ENCODE assay signal across 18 mouse cellular contexts in the genomic region with DNA sequence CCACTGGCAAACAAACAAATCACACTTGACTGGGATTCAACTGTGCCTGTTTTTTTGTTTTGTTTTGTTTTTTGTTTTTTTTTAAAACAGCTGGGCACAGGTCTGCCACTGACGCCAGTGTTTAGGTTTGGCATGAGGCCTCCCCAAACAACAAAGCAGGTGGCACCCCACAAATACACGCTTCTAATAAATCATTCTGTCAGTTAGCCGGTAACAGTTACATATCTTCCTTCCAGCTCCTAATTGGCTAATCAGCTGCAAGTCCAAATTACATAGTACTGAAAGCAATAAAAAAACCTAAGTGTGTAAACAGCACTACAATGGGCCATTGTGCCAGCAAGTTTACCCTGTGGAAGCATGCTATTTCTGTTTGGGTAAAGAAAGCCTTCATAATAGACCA. TPM values are rescaled to one million over a fixed set of nuclear protein-coding genes. Genes with fewer than 3 reads are reported as not detected.
DNase-seq lines count a peak whose midpoint lies in the region; ATAC-seq lines count a peak whose summit lies in the region.
"Had no signal": no experiment of that assay in that cellular context is flagged by ENCODE, and none has a peak within 500 bp of the region (broad histone marks: within the 10 kb centered on the region; RNA-seq: fewer than 3 reads in every experiment).

No protein-coding gene starts in this region.

- H3K36me3 ChIP-seq in hindbrain, embryonic 12.5 days, result no peaks in the 10 kb centered on the region
- H3K36me3 ChIP-seq in hindbrain, embryonic 10.5 days, result no peaks in the 10 kb centered on the region; the same call in 1 of the 2 replicates
- H3K36me3 ChIP-seq in hindbrain, embryonic 14.5 days (replicated peaks; ENCODE audit: control insufficient read depth, insufficient read depth), result no peaks in the 10 kb centered on the region
- H3K36me3 ChIP-seq in heart, embryonic 11.5 days (ENCODE audit: control insufficient read depth, insufficient read depth, low read length), result no peaks in the 10 kb centered on the region
- H3K36me3 ChIP-seq: embryonic facial prominence, embryonic 15.5 days; midbrain, embryonic 10.5 days had no signal

- peaks cover 14% of the 10 kb centered on the region for H3K4me1 ChIP-seq in hindbrain, embryonic 12.5 days
- H3K4me1 ChIP-seq in hindbrain, embryonic 10.5 days (replicated peaks), result peaks cover 29% of the 10 kb centered on the region
- H3K4me1 ChIP-seq in hindbrain, embryonic 14.5 days (replicated peaks; ENCODE audit: control insufficient read depth, insufficient read depth, low read length), result 0 out of 2 replicates have a peak, but pooled peaks cover 3% of the 10 kb centered on the region
- H3K4me1 ChIP-seq in heart, embryonic 11.5 days (ENCODE audit: control insufficient read depth, insufficient read depth, low read length), result no peaks in the 10 kb centered on the region
- H3K4me1 ChIP-seq: embryonic facial prominence, embryonic 15.5 days had no signal

- H3K9me3 ChIP-seq in hindbrain, embryonic 12.5 days (replicated peaks), result no peaks in the 10 kb centered on the region
- peaks cover 3% of the 10 kb centered on the region; the same call in 1 of the 2 replicates for H3K9me3 ChIP-seq in hindbrain, embryonic 10.5 days
- no peaks in the 10 kb centered on the region for H3K9me3 ChIP-seq in hindbrain, embryonic 14.5 days (ENCODE audit: control insufficient read depth, low read length)
- no peaks in the 10 kb centered on the region for H3K9me3 ChIP-seq in heart, embryonic 11.5 days (replicated peaks; ENCODE audit: control insufficient read depth, low read length)
- H3K9me3 ChIP-seq: embryonic facial prominence, embryonic 15.5 days had no signal

- no peak overlapping the region for H3K4me3 ChIP-seq in hindbrain, embryonic 12.5 days
- no peak overlapping the region for H3K4me3 ChIP-seq in hindbrain, embryonic 10.5 days
- H3K4me3 ChIP-seq in hindbrain, embryonic 14.5 days (replicated peaks; ENCODE audit: low read length), result no peak overlapping the region
- no peak overlapping the region for H3K4me3 ChIP-seq in heart, embryonic 11.5 days (ENCODE audit: low read depth, low read length)
- H3K4me3 ChIP-seq: embryonic facial prominence, embryonic 15.5 days; midbrain, embryonic 10.5 days; myocyte had no signal

- ATAC-seq in hindbrain, embryonic 12.5 days (ENCODE audit: low FRiP score), result 0 out of 2 replicates have a peak, but pooled peaks have one; percentile 43
- ATAC-seq in hindbrain, embryonic 14.5 days (ENCODE audit: low FRiP score), result no peak
- ATAC-seq in heart, embryonic 11.5 days (replicated peaks; ENCODE audit: insufficient number of reproducible peaks, low FRiP score, low TSS enrichment), result no peak
- ATAC-seq: liver, postnatal 0 days; lung, postnatal 0 days; midbrain, embryonic 16.5 days had no signal

- no peak overlapping the region for H3K27ac ChIP-seq in hindbrain, embryonic 12.5 days
- H3K27ac ChIP-seq in hindbrain, embryonic 10.5 days, result no peak overlapping the region
- H3K27ac ChIP-seq in hindbrain, embryonic 14.5 days, result no peak overlapping the region; the same call in 1 of the 2 replicates
- H3K27ac ChIP-seq in heart, embryonic 11.5 days (ENCODE audit: low read depth, low read length), result no peak overlapping the region
- H3K27ac ChIP-seq: embryonic facial prominence, embryonic 15.5 days; kidney, postnatal 0 days had no signal

- H3K9ac ChIP-seq in hindbrain, embryonic 12.5 days, result no peak overlapping the region
- H3K9ac ChIP-seq in hindbrain, embryonic 14.5 days, result no peak overlapping the region
- no peak overlapping the region for H3K9ac ChIP-seq in heart, embryonic 11.5 days (ENCODE audit: low read depth, low read length)
- H3K9ac ChIP-seq: embryonic facial prominence, embryonic 15.5 days; liver, postnatal 0 days had no signal

- WGBS in hindbrain, embryonic 12.5 days, result 25% methylated on average over 3 of the region's 3 CpGs
- 30% methylated on average over 3 of the region's 3 CpGs for WGBS in hindbrain, embryonic 10.5 days
- 18% methylated on average over 3 of the region's 3 CpGs for WGBS in hindbrain, embryonic 14.5 days
- 58% methylated on average over 3 of the region's 3 CpGs for WGBS in heart, embryonic 11.5 days (ENCODE audit: insufficient replicate concordance)

- DNase-seq in hindbrain, embryonic 10.5 days (ENCODE audit: low spot score), result no peak
- peak; percentile 77 for DNase-seq in retina, postnatal 1 day
- DNase-seq in retina, embryonic 14.5 days (ENCODE audit: low spot score), result no peak
- DNase-seq in hindbrain, embryonic 14.5 days (ENCODE audit: low spot score), result no peak
- no peak for DNase-seq in gastrocnemius, postnatal 25 days
- DNase-seq: adrenal gland, postnatal 14 days; cerebellum, adult 9-11 months; kidney, adult 18-20 months; liver, postnatal 0 days had no signal

- no peak overlapping the region for H3K4me2 ChIP-seq in hindbrain, embryonic 12.5 days (replicated peaks)
- 0 out of 2 replicates have a peak overlapping the region, but pooled peaks have one; percentile 7 for H3K4me2 ChIP-seq in hindbrain, embryonic 14.5 days (replicated peaks)
- H3K4me2 ChIP-seq in heart, embryonic 11.5 days, result no peak overlapping the region
- H3K4me2 ChIP-seq: embryonic facial prominence, embryonic 15.5 days; liver, embryonic 11.5 days had no signal

- no peaks in the 10 kb centered on the region for H3K27me3 ChIP-seq in hindbrain, embryonic 12.5 days
- H3K27me3 ChIP-seq in hindbrain, embryonic 10.5 days (ENCODE audit: insufficient read depth, poor library complexity, severe bottlenecking), result no peaks in the 10 kb centered on the region
- no peaks in the 10 kb centered on the region for H3K27me3 ChIP-seq in hindbrain, embryonic 14.5 days (ENCODE audit: control insufficient read depth, insufficient read depth, low read length)
- no peaks in the 10 kb centered on the region for H3K27me3 ChIP-seq in heart, embryonic 11.5 days (ENCODE audit: control insufficient read depth, insufficient read depth, low read length)
- H3K27me3 ChIP-seq: embryonic facial prominence, embryonic 15.5 days had no signal

RNA-seq across cellular contexts. Expression of a gene that starts 18.7 kb away (rescaled TPM):
- 39.9 and 43.1 TPM in 2 replicates for polyA plus RNA-seq in hindbrain, embryonic 12.5 days (2016; fragmentation: Nextera tagmentation; extraction: Ambion mirVana)
- 32.5 and 38.6 TPM in 2 replicates for polyA plus RNA-seq in hindbrain, embryonic 10.5 days (2016; fragmentation: Nextera tagmentation; extraction: Ambion mirVana)
- polyA plus RNA-seq in hindbrain, embryonic 14.5 days (2014; fragmentation: Nextera tagmentation; extraction: Ambion mirVana), result 93.6 and 95.4 TPM in 2 replicates
- 10 to 100 TPM; 19.5 to 22.7 TPM for total RNA-seq in gastrocnemius, postnatal 25 days (2021)
- polyA plus RNA-seq in heart, embryonic 11.5 days (2014; fragmentation: Nextera tagmentation; extraction: Ambion mirVana), result 38.3 and 41.7 TPM in 2 replicates
